In genomic region chr13:52268279-52268678, GRCm38 (mm10) we compare ENCODE assay signal across 10 mouse cellular contexts.
DNase-seq lines count a peak whose midpoint lies in the region; ATAC-seq and TF ChIP-seq lines count a peak whose summit lies in the region.
"Had no signal": no experiment of that assay in that cellular context is flagged by ENCODE, and none has a peak within 500 bp of the region (broad histone marks: within the 10 kb centered on the region; RNA-seq: fewer than 3 reads in every experiment).

No protein-coding gene starts in this region.

- no peak overlapping the region for H3K4me2 ChIP-seq in heart, embryonic 12.5 days
- H3K4me2 ChIP-seq in liver, postnatal 0 days (ENCODE audit: low read depth, low read length), result no peak overlapping the region
- no peak overlapping the region for H3K4me2 ChIP-seq in forebrain, embryonic 16.5 days (ENCODE audit: low read length)
- H3K4me2 ChIP-seq: liver, embryonic 13.5 days had no signal

- no peak for ATAC-seq in heart, embryonic 12.5 days (ENCODE audit: insufficient number of reproducible peaks, low FRiP score)
- no peak for ATAC-seq in liver, postnatal 0 days
- ATAC-seq in hematopoietic stem cell, adult 5-6 weeks (replicated peaks in 1 of 2; ENCODE audit: insufficient read depth in 1 of 2, low FRiP score in 2 of 2, low TSS enrichment in 1 of 2, low read depth in 1 of 2, poor library complexity in 2 of 2, severe bottlenecking in 2 of 2), result peak; percentile 72 to 80
- ATAC-seq in forebrain, embryonic 16.5 days, result no peak
- ATAC-seq: hindbrain, embryonic 16.5 days had no signal

- no peak overlapping the region for H3K4me3 ChIP-seq in heart, embryonic 12.5 days
- no peak overlapping the region for H3K4me3 ChIP-seq in liver, adult 2 months (ENCODE audit: insufficient read depth, low read depth, low read length)
- H3K4me3 ChIP-seq in liver, postnatal 0 days (ENCODE audit: low read depth, low read length), result no peak overlapping the region
- no peak overlapping the region for H3K4me3 ChIP-seq in forebrain, embryonic 16.5 days (replicated peaks; ENCODE audit: low read length)
- H3K4me3 ChIP-seq: left cerebral cortex, adult 2 months; liver, embryonic 13.5 days had no signal

- H3K79me2 ChIP-seq in liver, adult 2 months (ENCODE audit: control insufficient read depth, insufficient read depth, low read length), result no peaks in the 10 kb centered on the region

- H3K4me1 ChIP-seq in heart, embryonic 12.5 days (replicated peaks), result peaks cover 9% of the 10 kb centered on the region
- no peaks in the 10 kb centered on the region for H3K4me1 ChIP-seq in liver, adult 2 months (ENCODE audit: control insufficient read depth, insufficient read depth, low read length)
- no peaks in the 10 kb centered on the region for H3K4me1 ChIP-seq in liver, postnatal 0 days (ENCODE audit: insufficient read depth)
- no peaks in the 10 kb centered on the region for H3K4me1 ChIP-seq in forebrain, embryonic 16.5 days (replicated peaks; ENCODE audit: control insufficient read depth, insufficient read depth, low read length)
- H3K4me1 ChIP-seq: liver, embryonic 13.5 days had no signal

- H3K9ac ChIP-seq in heart, embryonic 12.5 days, result no peak overlapping the region
- H3K9ac ChIP-seq in liver, adult 2 months (ENCODE audit: low read depth, low read length), result no peak overlapping the region
- no peak overlapping the region for H3K9ac ChIP-seq in liver, postnatal 0 days (replicated peaks)
- no peak overlapping the region for H3K9ac ChIP-seq in forebrain, embryonic 16.5 days (replicated peaks; ENCODE audit: low read depth, low read length)
- H3K9ac ChIP-seq: liver, embryonic 13.5 days had no signal

- peak; percentile 89 for DNase-seq in heart, adult 11 months
- peak; percentile 27 for DNase-seq in liver, adult 2 months (ENCODE audit: extremely low read depth, low read depth, low spot score)
- no peak for DNase-seq in liver, postnatal 0 days
- peak; percentile 43 for DNase-seq in MEL-GATA-1-ER (ENCODE audit: extremely low read depth, low read depth)
- DNase-seq: liver, embryonic 13.5 days had no signal

- TF ChIP-seq CTCF in liver, adult 2 months (IDR thresholded peaks at IDR 0.05; ENCODE audit: low read depth, low read length), result no peak
- TF ChIP-seq CTCF in liver, postnatal 0 days (IDR thresholded peaks at IDR 0.05; ENCODE audit: low read depth), result no peak

- no peak for TF ChIP-seq EP300 in liver, postnatal 0 days (IDR thresholded peaks at IDR 0.05; ENCODE audit: low read depth)

- H3K9me3 ChIP-seq in heart, embryonic 12.5 days (replicated peaks), result no peaks in the 10 kb centered on the region
- no peaks in the 10 kb centered on the region for H3K9me3 ChIP-seq in liver, postnatal 0 days (ENCODE audit: low read length)
- H3K9me3 ChIP-seq in forebrain, embryonic 16.5 days (ENCODE audit: control insufficient read depth, low read length), result no peaks in the 10 kb centered on the region
- H3K9me3 ChIP-seq: liver, embryonic 13.5 days had no signal

- H3K36me3 ChIP-seq in heart, embryonic 12.5 days, result no peaks in the 10 kb centered on the region
- H3K36me3 ChIP-seq in liver, adult 2 months (ENCODE audit: control insufficient read depth, insufficient read depth, low read length), result no peaks in the 10 kb centered on the region
- H3K36me3 ChIP-seq in liver, postnatal 0 days (replicated peaks; ENCODE audit: insufficient read depth, low read length), result no peaks in the 10 kb centered on the region
- no peaks in the 10 kb centered on the region for H3K36me3 ChIP-seq in forebrain, embryonic 16.5 days (ENCODE audit: control insufficient read depth, insufficient read depth)
- H3K36me3 ChIP-seq: liver, embryonic 13.5 days had no signal

- no peak for TF ChIP-seq POLR2A in liver, adult 2 months (IDR thresholded peaks at IDR 0.05; ENCODE audit: extremely low read depth, insufficient read depth, low read length)

- 63% methylated on average over 6 of the region's 6 CpGs for WGBS in heart, embryonic 12.5 days
- WGBS in liver, adult 2 months, result 71% methylated on average over 6 of the region's 6 CpGs
- 40% methylated on average over 6 of the region's 6 CpGs for WGBS in liver, postnatal 0 days (ENCODE audit: insufficient replicate concordance)
- 52% methylated on average over 6 of the region's 6 CpGs for WGBS in forebrain, embryonic 16.5 days

- 0 out of 2 replicates have a peak, but pooled peaks cover 4% of the 10 kb centered on the region for H3K27me3 ChIP-seq in heart, embryonic 12.5 days (replicated peaks)
- no peaks in the 10 kb centered on the region for H3K27me3 ChIP-seq in liver, adult 2 months (ENCODE audit: control insufficient read depth, insufficient read depth, low read length)
- no peaks in the 10 kb centered on the region for H3K27me3 ChIP-seq in liver, postnatal 0 days (ENCODE audit: insufficient read depth, low read length)
- H3K27me3 ChIP-seq in forebrain, embryonic 16.5 days (replicated peaks; ENCODE audit: control insufficient read depth, insufficient read depth, low read length), result no peaks in the 10 kb centered on the region
- H3K27me3 ChIP-seq: liver, embryonic 13.5 days had no signal

- H3K27ac ChIP-seq in heart, embryonic 12.5 days (ENCODE audit: poor library complexity, severe bottlenecking), result no peak overlapping the region
- H3K27ac ChIP-seq in liver, adult 2 months (replicated peaks; ENCODE audit: insufficient read depth, low read depth, low read length), result no peak overlapping the region
- H3K27ac ChIP-seq in liver, postnatal 0 days (ENCODE audit: low read depth), result no peak overlapping the region
- H3K27ac ChIP-seq in forebrain, embryonic 16.5 days (ENCODE audit: low read length), result no peak overlapping the region
- H3K27ac ChIP-seq: left cerebral cortex, adult 2 months; liver, embryonic 13.5 days had no signal

Comparison
In these comparisons a context has a peak if more than half of its experiments do, and no peak if none do; other contexts are left out.
1. ATAC-seq: peak in hematopoietic stem cell, adult 5-6 weeks (2 of 2); none in heart, embryonic 12.5 days (single experiment), liver, postnatal 0 days (single experiment) and forebrain, embryonic 16.5 days (single experiment).